Mouse (Mus musculus): ENCODE measurements around the gene Psmb5.

Psmb5 gene

DNA sequence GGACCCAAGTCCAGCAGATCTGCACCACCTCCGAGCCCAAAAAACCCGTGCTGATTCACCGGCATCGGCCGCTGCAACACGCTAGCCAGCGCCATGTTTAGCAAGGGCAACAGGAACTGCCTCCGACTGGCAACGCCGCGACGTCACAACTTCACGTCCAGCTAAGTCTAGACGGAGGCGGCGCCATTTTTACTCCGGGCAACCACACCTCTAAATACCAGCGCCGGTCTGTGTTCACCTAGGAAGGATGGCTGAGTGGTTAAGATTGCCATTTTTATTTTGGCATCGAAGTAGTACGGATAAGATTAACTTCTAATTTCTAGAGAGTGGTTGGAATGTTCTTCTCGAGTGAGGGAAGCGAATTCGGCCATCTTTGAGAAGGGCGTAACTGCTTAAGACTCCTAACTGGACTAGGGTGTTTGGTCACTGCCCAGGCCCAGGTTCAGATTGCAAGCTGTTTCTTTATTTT, at the start of gene Psmb5:
TSS of gene Psmb5 (minus strand) at position 126 of the 469 bp plus-strand sequence.
- peak; percentile 86 for DNase-seq (ENCODE audit: low read depth, low spot score)

DNA sequence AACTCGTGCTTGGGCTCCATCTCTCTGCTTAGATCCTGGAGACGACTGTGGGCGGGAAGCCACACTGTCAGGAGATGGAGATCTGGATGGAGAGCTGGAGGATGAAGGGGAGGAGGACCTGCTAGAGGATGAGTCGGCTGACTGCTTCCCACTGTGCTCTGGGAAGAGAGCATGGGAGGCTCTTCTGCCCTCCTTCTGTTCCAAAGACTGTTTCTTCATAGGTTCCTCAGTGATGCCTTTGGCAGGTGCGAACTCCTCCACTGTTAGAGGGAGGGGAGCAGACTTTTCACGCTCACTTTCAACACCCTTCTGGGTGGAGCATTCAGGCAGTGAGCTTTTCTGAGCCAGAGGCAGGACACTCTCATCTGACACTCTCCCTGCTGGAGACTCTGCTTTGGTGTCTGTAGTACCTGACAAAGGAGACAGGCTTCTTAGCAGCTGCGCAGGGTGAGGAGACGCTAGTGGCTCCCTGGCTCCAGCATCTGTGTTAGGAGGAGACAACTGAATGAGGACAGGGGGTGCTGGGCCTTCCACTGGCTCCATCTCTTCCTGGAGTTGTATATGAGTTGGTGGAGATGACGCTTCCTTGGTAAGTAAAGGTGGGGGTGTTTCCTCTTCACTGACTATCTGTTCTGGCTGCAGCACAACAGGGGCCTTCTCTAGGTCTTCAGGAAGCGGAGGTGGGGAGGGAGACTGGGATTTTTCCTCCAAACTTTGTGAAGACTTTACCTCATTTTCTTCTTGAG, 46.8 kb upstream of the Psmb5 start:
- no peak for DNase-seq (ENCODE audit: low read depth, low spot score)

DNA sequence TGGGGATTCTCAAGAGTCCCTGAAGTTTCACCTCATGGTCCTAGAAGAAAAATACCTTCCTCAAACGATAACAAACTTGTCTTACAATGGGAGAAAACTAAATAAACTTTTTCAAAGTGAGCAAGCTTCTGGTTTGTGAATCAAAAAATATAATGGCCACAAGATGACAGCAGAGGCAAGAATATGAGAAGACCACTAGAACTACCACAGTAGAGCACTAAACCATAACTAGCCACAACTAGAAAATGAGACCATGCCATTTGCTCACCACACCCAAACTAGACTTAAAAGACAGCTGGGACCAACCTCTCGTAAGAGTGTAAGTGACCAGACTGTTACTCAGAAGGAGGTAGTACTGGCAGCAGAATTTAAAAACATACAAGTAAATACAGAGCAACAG, 42.2 kb upstream of the Psmb5 start:
- DNase-seq (ENCODE audit: low read depth, low spot score): no peak

DNA sequence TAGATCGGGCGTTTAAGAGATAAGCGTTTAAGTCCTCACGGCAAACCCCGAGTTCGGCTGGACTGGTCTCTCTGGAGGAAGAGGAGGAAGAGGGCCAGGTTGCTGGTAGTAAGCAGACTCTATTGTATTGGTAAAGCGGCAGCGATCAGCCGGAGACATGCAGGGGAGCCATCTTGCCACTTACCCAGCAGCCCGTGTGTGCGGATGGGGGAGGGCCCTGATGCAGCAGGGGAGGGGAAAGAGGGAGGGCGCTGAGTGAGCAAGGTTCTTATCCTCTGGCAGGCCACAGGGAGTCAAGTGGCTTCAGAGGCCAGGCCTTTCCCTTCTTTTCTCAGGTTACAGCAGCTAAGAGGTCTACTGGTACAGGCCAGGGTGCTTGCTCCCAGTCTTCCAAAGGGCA, 35.7 kb upstream of the Psmb5 start:
- peak; percentile 76 for DNase-seq (ENCODE audit: low read depth, low spot score)

DNA sequence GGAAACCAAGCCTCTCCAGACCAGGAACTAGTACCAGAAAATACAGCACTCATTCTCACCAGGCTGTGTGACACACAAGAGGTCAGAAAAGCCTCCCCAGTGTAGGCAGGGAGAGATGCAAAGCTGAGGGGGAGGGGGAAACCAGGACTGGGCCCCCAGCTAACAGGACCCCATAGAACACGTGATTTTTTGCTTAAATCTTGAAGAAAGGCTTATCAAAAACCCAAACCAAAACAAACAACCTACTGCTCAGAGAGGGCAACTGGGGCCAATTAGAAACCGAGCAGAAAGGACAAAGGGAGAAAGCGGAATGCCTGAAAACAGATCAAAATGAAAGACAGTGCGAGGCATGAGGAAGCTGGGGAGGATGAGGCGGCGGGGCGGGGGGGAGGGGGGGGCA, 35.0 kb upstream of the Psmb5 start:
- no peak for DNase-seq (ENCODE audit: low read depth, low spot score)

DNA sequence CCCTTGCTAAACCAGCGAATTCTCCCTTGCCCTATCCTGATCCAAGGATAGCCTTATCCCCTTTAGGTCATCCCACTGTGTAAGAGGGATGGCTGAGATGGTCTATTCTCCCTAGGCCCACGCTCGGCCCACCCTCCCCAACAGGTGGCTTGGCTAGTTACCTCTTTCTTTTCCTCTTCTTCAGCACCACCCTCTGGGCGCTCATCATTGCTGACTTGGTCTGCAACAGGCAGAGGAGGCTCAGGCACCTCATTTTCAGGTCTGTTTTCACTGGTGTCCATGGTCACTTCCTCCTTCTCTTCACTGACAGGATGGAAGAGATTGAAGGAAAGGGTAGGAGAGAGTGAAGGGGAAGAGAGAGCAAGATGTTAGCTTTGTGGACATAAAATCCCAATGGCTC, 33.7 kb upstream of the Psmb5 start:
- no peak for DNase-seq (ENCODE audit: low read depth, low spot score)

DNA sequence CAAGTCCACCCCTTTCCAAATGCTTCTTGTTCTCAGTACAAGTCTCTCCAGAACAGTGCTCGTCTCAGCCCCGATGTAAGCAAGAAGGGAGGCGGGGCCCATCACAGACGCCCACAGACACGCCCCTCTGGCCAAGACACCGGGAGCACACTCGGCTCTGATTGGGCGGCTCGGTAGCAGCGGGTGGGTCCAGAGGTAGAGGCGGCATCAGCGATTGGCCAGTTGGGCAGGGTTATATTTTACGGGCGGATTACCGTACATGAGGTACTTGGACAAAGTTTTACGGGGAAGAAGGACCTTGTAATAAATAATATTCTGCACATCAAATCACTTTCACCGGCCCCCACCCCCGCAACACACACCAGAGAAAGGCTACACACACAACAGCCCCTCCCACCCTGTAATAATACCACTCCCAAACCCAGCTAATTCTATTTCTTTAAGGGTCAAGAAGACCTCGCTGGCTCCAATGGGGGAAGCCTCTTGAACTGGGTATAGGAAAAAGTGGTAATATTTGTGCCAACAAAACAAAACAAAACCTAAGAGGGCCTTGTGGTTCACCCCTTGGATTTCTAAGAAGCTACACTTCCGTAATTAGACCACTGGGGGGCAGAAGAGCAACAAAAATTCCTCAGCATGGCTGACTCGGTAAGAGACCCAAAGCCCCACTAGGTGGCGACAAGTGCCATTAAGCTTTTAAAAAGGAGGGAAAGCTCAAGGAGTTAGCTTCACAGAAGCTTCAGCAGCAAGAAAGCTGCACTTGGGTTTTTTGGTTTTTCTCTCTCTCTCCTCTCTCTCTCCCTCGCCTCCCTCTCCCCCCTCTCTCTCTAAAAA, 33.0 kb upstream of the Psmb5 start:
- peak; percentile 80 for DNase-seq (ENCODE audit: low read depth, low spot score)

DNA sequence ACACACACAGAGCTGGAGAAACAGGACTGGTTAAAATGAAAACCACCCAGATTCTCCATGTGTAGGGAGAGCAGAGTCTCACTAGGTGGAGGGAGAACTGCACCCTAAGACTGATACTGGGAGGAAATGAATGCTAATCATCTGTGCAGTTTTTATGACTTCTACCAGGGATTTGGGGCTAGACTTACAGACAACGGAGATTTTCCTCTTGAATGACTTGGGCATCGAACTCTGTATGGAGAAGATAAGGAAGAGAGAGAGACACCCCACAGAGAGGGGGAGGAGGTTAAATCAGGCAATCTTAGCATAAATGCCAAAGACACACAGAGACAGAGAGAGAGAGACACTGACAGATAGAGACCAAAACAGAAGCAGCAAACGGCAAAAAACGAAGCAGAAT, 30.1 kb upstream of the Psmb5 start:
- DNase-seq (ENCODE audit: low read depth, low spot score): no peak

DNA sequence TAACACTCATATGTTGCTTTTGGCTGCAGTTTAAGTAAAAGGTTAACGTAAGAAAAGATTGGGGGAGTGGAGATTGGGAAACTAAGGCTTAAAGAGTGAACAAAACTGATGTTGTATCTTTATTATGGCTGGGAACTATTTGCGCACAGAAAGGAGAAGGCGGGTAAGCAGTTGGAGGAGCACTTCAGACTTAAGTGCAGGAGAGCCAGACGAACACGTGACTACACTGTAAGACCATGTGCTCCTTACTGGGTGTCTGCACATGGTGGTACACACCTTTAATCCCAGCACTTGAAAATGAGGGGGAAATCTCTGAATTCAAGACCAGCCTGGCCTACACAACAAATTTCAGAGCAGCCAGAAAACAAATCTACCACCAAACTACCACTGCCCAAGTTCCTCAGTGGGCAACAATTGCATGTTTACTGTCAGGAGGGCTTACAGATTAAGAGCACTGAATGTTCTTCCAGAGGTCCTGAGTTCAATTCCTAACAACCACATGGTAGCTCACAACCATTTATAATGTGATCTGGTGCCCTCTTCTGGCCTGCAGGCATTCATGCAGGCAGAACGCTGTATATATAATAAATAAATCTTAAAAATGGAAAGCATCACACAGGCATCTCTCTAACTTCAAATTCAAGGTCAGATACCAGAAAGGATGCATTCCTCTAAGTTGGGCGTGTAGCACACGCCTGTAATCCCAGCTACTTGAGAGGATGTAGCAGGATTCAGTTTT, 29.2 kb upstream of the Psmb5 start:
- no peak for DNase-seq (ENCODE audit: low read depth, low spot score)

DNA sequence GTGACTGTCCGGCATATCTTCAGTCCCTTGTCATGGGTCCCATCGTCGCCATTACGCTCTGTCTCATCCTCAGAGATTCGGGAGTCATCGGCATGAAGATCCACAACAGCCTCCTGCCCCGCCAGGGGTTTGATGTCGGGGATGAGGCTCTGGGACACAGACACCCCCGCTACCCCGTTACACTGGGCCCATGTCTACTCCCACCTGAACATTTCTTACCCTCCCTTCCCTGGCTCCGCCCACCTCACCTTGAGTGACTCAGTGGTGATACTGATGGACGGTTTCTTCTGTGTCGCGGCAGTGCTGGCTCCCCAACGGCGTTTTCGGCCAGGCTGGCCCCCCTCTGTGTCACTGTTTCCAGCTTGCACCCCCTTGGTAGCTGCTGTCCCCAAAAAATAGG, 28.6 kb upstream of the Psmb5 start:
- no peak for DNase-seq (ENCODE audit: low read depth, low spot score)

DNA sequence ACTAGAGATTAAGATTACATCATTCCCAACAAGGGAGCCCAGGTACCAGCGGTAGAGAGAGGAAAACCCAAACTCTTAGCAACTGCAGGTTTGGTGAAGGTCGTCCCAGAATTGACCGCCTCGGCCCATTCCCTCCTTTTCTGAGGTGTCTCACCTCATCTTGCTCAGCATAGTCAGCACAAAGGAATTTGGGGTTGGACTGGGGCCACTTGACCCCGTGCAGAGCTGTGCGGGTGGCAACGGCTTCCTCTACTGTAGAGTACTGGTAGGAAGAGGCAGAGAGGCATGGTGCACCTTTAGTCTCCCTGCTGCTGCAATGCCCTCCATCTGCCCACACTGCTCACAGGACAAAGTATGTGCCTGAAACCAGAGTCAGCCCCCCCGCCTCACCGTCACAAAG, 26.5 kb upstream of the Psmb5 start:
- DNase-seq (ENCODE audit: low read depth, low spot score): no peak

DNA sequence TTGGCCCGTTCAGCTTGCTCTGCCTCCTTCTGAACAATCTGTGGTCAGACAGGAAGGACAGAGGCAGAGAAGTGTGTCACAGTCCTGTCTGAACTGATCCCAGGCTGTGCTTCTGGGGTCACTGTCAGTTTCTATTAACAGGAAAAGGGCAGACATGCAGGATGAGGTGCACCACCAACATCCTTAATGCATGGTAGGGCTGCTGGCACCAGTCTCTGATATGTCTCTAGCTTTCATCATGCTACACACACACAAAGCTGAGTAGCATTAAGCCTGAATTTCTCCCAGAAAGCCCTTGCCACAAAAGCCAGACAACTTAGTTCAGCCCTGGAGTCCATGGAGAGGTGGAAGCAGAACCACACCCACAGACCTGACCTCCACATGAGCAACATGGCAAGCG, 25.2 kb upstream of the Psmb5 start:
- no peak for DNase-seq (ENCODE audit: low read depth, low spot score)

DNA sequence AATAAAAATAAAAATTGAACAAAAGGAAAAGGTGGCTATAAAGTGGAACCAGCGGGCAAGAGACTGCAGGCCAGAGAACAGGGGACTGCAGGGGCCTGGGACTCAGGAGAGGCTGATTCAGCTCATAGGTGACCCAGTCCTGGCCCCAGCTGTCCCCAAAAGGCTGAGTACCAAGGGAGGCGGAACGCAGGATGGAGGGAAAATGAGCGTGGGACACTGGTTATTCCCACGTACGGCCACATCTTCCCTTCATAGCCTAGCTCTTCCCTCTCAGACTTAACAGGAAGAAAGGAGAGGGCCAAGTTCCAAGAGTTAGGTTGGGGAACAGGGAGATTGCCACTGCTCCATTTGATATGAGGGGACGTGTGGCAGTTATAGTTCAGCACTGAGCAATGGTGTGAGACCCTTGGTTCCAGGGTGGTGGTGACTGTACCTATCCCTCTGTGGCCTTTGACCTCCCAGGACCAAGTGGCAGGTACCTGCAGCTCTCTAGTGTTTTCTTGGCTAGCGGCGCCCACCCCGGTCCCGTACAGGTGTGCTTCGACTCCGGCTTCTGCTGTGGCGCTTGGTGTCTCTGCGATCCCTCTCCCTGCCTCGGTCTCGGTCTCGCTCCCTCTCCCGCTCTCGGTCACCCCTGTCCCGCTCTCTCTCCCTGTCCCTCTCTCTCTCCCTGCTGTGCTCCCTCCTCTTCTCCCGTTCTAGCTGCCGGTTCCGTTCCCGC, 24.6 kb upstream of the Psmb5 start:
- DNase-seq (ENCODE audit: low read depth, low spot score): no peak

DNA sequence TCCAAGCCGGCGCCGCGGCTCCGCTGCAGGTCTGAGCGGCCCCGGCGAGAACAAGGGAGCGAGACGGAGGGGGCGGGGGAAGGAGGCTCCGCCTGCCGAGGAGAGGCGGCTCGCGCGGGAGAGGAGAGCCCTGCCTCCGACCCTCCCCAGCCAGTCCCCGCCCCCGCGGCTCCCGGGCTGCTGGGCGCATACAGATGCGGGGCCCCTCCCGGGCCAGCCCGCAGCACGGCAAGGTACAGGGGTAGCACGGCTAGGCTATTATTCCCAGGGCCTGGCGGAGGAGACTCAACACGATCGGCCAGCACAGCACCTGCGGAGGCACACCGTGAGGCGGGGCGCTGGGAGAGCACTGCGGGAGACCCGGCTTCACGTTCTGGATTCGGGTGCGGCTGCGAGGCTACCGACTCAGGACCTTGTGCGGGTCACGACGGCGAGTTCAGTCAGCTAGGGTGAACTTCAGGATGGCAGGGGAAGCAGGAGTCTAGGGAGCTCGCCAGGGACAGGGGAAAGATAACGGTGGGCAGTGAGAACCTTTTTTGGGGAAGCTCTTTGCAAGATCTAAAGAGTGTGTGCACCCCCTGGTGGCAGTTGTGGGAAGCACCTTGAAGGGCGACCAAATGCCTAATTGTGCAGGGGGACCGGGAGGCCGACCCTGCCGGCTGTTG, 23.6 kb upstream of the Psmb5 start, which contains the start of gene Cdh24:
TSS of gene Cdh24 (minus strand) at position 60 of the 665 bp plus-strand sequence.
- peak; percentile 75 for DNase-seq (ENCODE audit: low read depth, low spot score)

DNA sequence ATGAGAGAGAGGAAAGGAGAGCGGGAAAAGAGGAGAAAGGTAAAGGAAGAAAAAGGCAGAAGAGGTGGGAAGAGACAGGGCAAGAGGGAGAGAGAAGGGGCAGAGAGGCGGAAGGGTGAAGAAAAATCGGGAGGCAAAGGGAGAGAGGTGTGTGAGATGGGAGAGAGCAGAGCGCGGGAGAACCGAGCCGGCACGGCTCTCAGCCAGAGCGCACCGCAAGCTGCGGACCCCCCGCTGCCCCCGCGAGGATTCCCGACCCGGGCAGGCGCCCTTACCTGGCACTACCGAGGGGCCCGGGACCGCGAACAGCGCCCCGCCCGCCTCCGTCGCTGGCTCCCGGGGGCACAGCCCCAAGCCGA, 23.1 kb upstream of the Psmb5 start, which contains the start of gene Gm17606:
TSS of gene Gm17606 (plus strand) at position 7 of the 359 bp plus-strand sequence.
- no peak for DNase-seq (ENCODE audit: low read depth, low spot score)

DNA sequence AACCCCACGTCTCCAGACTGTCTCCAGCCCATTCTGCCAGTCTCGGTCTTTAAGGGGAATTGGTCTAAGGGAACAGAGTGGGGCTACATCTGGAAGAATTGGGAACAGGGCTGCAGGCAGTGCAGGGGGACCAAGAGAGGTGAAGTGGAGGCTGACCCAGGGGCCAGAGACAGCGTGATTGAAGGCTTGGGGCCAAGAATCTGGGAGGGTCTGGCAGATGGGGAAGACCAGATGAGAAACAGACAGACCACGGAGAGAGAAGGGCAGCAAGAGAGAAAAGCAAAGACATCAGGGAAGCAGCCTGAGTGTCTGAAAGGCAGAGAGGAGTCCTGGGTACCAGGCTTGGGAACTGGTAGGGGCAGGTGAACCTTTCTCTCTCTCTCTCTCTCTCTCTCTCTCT, 22.3 kb upstream of the Psmb5 start:
- DNase-seq (ENCODE audit: low read depth, low spot score): no peak

DNA sequence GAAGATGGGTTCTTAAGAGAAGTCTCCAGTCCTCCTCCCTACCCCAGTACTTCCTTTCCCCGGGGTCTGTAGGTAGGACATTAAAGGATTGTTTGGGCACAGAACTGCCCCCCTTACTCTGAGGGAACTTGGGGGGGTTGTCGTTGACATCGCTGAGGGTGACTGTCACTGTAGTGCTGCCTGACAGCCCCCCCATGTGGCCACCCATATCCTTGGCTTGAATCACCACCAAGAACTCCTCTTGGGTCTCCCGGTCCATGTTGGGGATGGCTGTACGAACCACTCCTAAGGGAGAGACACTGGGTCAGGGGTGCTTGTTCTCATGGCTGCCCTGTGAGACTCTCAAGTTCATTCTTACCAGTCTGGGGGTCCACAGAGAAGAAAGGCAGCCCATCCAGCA, 20.4 kb upstream of the Psmb5 start:
- no peak for DNase-seq (ENCODE audit: low read depth, low spot score)

DNA sequence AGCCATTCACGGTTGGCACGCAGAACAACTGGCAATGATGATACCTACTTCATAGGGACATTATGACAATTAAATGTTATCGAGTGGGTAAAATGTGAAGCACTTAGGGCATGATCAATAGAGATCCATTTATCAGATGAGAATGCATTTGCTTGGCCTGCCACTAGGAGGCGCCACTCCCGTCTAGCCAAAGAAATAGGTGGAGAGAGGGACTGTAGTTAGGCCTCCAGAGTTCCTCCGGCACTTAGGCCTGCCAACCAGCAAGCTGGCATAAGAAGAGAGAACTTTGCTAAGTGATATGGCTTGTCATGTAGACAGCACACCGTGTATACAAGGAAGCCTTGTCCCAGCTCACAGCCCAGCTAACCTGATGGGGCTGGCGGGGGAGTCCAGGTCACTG, 19.1 kb upstream of the Psmb5 start:
- DNase-seq (ENCODE audit: low read depth, low spot score): no peak

DNA sequence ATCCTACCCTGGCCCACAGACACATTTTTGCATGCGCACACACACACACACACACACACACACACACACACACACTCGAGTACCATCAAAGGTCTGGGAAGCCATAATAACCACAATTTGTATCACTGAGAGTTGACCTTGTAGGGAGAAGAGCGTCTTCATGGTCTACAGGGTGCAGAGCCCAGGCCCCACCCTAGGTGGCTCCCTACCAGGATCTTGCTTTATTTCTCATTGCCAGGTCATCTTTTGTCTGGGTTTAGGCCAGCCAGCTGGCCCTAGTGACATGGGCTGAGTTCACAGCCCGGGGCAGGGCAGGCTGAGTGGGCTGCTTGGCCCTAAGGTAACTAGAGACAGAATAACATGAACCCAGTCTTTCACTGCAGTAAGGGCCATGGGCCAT, 16.4 kb upstream of the Psmb5 start:
- no peak for DNase-seq (ENCODE audit: low read depth, low spot score)

DNA sequence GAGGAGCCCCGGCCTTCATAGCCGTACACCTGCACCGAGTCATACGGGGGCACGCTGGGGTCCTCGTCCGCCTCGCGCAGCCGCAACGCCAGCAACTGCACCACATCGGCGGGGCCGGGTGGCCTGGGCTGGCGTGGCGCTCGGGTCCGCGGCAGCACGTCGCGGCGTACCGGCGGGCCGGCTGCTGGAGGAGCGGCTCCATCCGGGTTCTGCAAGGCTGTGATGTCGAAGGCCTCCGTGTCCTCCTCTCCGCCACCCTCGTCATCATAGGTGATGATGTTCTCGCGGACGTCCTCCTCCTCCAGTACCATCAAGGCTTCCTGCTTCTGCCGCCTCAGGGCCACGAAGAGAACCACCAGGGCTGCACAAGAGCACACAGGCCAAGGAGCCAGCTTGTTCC, 14.4 kb upstream of the Psmb5 start:
- no peak for DNase-seq (ENCODE audit: low read depth, low spot score)

DNA sequence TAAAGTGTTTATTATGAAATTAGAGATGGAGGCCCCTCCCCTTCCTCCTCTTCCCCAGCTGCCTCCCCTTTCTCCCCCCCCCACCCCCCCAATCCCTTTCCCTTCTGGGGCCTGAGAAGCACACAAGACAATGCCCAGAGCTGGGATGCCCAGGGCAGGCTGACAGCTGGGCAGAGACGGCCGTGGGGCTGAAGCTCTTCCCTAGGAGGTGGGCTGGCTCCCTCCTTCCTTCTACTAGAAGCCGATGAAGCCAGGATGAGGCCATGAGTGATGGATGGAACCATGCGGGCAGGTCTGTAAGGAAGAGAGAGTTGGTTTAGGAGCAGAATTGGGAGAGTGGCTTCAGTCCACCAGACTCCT, 13.4 kb upstream of the Psmb5 start:
- DNase-seq (ENCODE audit: low read depth, low spot score): no peak
